ENCODE assay signal across 12 mouse cellular contexts in genomic region chr11:113008521-113008920, GRCm38 (mm10).
DNase-seq lines count a peak whose midpoint lies in the region; ATAC-seq and TF ChIP-seq lines count a peak whose summit lies in the region.
"Had no signal": no experiment of that assay in that cellular context is flagged by ENCODE, and none has a peak within 500 bp of the region (broad histone marks: within the 10 kb centered on the region; RNA-seq: fewer than 3 reads in every experiment).

No protein-coding gene starts in this region.

- 0 out of 2 replicates have a peak, but pooled peaks have one; percentile 15 for ATAC-seq in heart, embryonic 15.5 days (replicated peaks; ENCODE audit: insufficient number of reproducible peaks, insufficient read depth, low FRiP score, low read depth)
- ATAC-seq in lung, postnatal 0 days: peak; percentile 52
- ATAC-seq: forebrain, embryonic 15.5 days; inflammation-experienced regulatory T-cells, adult 6 months had no signal

- H3K9ac ChIP-seq in heart, embryonic 15.5 days: no peak overlapping the region
- no peak overlapping the region for H3K9ac ChIP-seq in lung, postnatal 0 days (replicated peaks; ENCODE audit: low read depth)
- H3K9ac ChIP-seq: forebrain, embryonic 15.5 days; lung, embryonic 14.5 days had no signal

- DNase-seq in heart, embryonic 10.5 days (ENCODE audit: low spot score): no peak
- DNase-seq in lung, postnatal 0 days (ENCODE audit: low spot score): peak; percentile 16
- DNase-seq in lung, postnatal 25 days (ENCODE audit: low spot score): no peak
- peak; percentile 69 for DNase-seq in adrenal gland, postnatal 14 days
- peak; percentile 62 to 79 for DNase-seq in kidney, postnatal 25 days
- no peak for DNase-seq in embryo, embryonic 9.5 days (ENCODE audit: extremely low spot score)
- no peak for DNase-seq in neural tube, embryonic 10.5 days (ENCODE audit: extremely low spot score, low spot score)
- DNase-seq: lung, embryonic 14.5 days; thymus, postnatal 25 days had no signal

- no peak overlapping the region for H3K4me2 ChIP-seq in heart, embryonic 15.5 days
- H3K4me2 ChIP-seq in lung, postnatal 0 days (replicated peaks; ENCODE audit: low read depth, low read length): no peak overlapping the region
- H3K4me2 ChIP-seq: forebrain, embryonic 15.5 days; lung, embryonic 14.5 days had no signal

- 0 out of 2 replicates have a peak, but pooled peaks cover 3% of the 10 kb centered on the region for H3K27me3 ChIP-seq in heart, embryonic 15.5 days
- H3K27me3 ChIP-seq in heart, embryonic 10.5 days (ENCODE audit: insufficient read depth, poor library complexity, severe bottlenecking): peaks cover 46% of the 10 kb centered on the region
- H3K27me3 ChIP-seq in lung, postnatal 0 days (replicated peaks; ENCODE audit: insufficient read depth, low read length): no peaks in the 10 kb centered on the region
- H3K27me3 ChIP-seq: forebrain, embryonic 15.5 days had no signal

- H3K27ac ChIP-seq in heart, embryonic 15.5 days: no peak overlapping the region
- H3K27ac ChIP-seq in heart, embryonic 10.5 days: no peak overlapping the region
- no peak overlapping the region for H3K27ac ChIP-seq in lung, postnatal 0 days (ENCODE audit: low read length)
- H3K27ac ChIP-seq: forebrain, embryonic 15.5 days had no signal

- 53% methylated on average over 4 of the region's 4 CpGs for WGBS in heart, embryonic 15.5 days
- 70% methylated on average over 4 of the region's 4 CpGs for WGBS in heart, embryonic 10.5 days
- 55% methylated on average over 4 of the region's 4 CpGs for WGBS in lung, postnatal 0 days

- H3K4me1 ChIP-seq in heart, embryonic 15.5 days (replicated peaks): peaks cover 4% of the 10 kb centered on the region; the same call in 1 of the 2 replicates
- H3K4me1 ChIP-seq in heart, embryonic 10.5 days: peaks cover 4% of the 10 kb centered on the region; the same call in 1 of the 2 replicates
- no peaks in the 10 kb centered on the region for H3K4me1 ChIP-seq in lung, postnatal 0 days (ENCODE audit: insufficient read depth, low read depth, low read length)

- no peaks in the 10 kb centered on the region for H3K36me3 ChIP-seq in heart, embryonic 15.5 days
- H3K36me3 ChIP-seq in heart, embryonic 10.5 days: no peaks in the 10 kb centered on the region
- no peaks in the 10 kb centered on the region for H3K36me3 ChIP-seq in lung, postnatal 0 days (ENCODE audit: insufficient read depth, low read length)
- H3K36me3 ChIP-seq: forebrain, embryonic 15.5 days had no signal

- no peaks in the 10 kb centered on the region for H3K9me3 ChIP-seq in heart, embryonic 15.5 days (replicated peaks)
- H3K9me3 ChIP-seq in heart, embryonic 10.5 days: no peaks in the 10 kb centered on the region
- no peaks in the 10 kb centered on the region for H3K9me3 ChIP-seq in lung, postnatal 0 days (ENCODE audit: low read length)
- H3K9me3 ChIP-seq: forebrain, embryonic 15.5 days had no signal

- TF ChIP-seq CTCF in lung, postnatal 0 days (IDR thresholded peaks at IDR 0.05): no peak

- no peak overlapping the region for H3K4me3 ChIP-seq in heart, embryonic 15.5 days
- no peak overlapping the region for H3K4me3 ChIP-seq in heart, embryonic 10.5 days
- H3K4me3 ChIP-seq in lung, postnatal 0 days (ENCODE audit: low read depth, low read length): no peak overlapping the region
- H3K4me3 ChIP-seq: forebrain, embryonic 15.5 days had no signal

- TF ChIP-seq EP300 in lung, postnatal 0 days (IDR thresholded peaks at IDR 0.05): no peak

Comparison
In these comparisons a context has a peak if more than half of its experiments do, and no peak if none do; other contexts are left out.
1. DNase-seq: peak in lung, postnatal 0 days (single experiment), adrenal gland, postnatal 14 days (single experiment) and kidney, postnatal 25 days (2 of 2); none in heart, embryonic 10.5 days (single experiment), lung, postnatal 25 days (single experiment), embryo, embryonic 9.5 days (single experiment) and neural tube, embryonic 10.5 days (single experiment).